Mouse (Mus musculus) forebrain, embryonic 14.5 days (tissue): ENCODE data around the gene Grm1. TPM values are rescaled to one million over a fixed set of nuclear protein-coding genes. Genes with fewer than 3 reads are reported as not detected.

Experiments
- ATAC-seq: fragments of 200-750 bp; cut with Nextera tagmentation; 2 replicates; pipeline ENCODE4 v1.8.0; 2017; ENCODE audit warnings: mild to moderate bottlenecking, moderate library complexity
- DNase-seq: peaks from one replicate; pipeline ENCODE4 v3.0.0-alpha.2; 2015; ENCODE audit warnings: low spot score
- H3K27ac ChIP-seq: fragments of 300-500 bp; sonication (generic); 2 replicates; pipeline ENCODE4 v1.5.1; 2014; ENCODE audit warnings: low read depth, mild to moderate bottlenecking, control low read depth, low read length, moderate library complexity
- H3K27me3 ChIP-seq: fragments of 300-500 bp; sonication (generic); replicated peaks from 2 replicates; pipeline ENCODE4 v1.6.1; 2014; ENCODE audit warnings: low read length, control low read depth, mixed read lengths; ENCODE audit not compliant: control insufficient read depth, insufficient read depth
- H3K36me3 ChIP-seq: fragments of 300-500 bp; sonication (generic); 2 replicates; pipeline ENCODE4 v1.6.1; 2014; ENCODE audit warnings: low read length, control low read depth; ENCODE audit not compliant: control insufficient read depth, insufficient read depth
- H3K4me1 ChIP-seq: fragments of 300-500 bp; sonication (generic); 2 replicates; pipeline ENCODE4 v1.6.1; 2014; ENCODE audit warnings: antibody characterized with exemption, low read length, control low read depth; ENCODE audit not compliant: control insufficient read depth, insufficient read depth
- H3K4me2 ChIP-seq: fragments of 300-500 bp; sonication (generic); 2 replicates; pipeline ENCODE4 v1.6.1; 2014; ENCODE audit warnings: mild to moderate bottlenecking, control low read depth, low read length
- H3K4me3 ChIP-seq: fragments of 300-500 bp; sonication (generic); 2 replicates; pipeline ENCODE4 v1.5.1; 2014; ENCODE audit warnings: low read depth, low read length, control low read depth
- H3K9ac ChIP-seq: fragments of 300-500 bp; sonication (generic); 2 replicates; pipeline ENCODE4 v1.6.1; 2014; ENCODE audit warnings: mild to moderate bottlenecking, low read length, control low read depth, moderate library complexity
- H3K9me3 ChIP-seq: fragments of 300-500 bp; sonication (generic); replicated peaks from 2 replicates; pipeline ENCODE4 v1.6.1; 2016; ENCODE audit warnings: low read length, control low read depth, mixed read lengths; ENCODE audit not compliant: control insufficient read depth
- WGBS: fragments of 180-500 bp; shearing (Covaris S2); extraction: QIAGEN DNeasy Blood & Tissue Kit; methylation state at CpG from one replicate; pipeline ENCODE4 v1.1.7; 2014; 5-methylcytosine and 5-hydroxymethylcytosine counted together
- polyA plus RNA-seq: library from polyadenylated mRNA; unstranded; fragments of >200 nt; fragmentation: Nextera tagmentation; extraction: Ambion mirVana; gene quantifications from 2 replicates; pipeline ENCODE4 v1.2.1, GENCODE M21; 2014

Grm1 gene
- polyA plus RNA-seq, 1 experiment from 2014 or later: 2.0 TPM

- ATAC-seq (no peak), DNase-seq (no peak)
- Histone ChIP-seq H3K4me2 (no peak overlapping the region), H3K4me3 (no peak overlapping the region), H3K4me1 (no peaks in the 10 kb centered on the region), H3K36me3 (no peaks in the 10 kb centered on the region), H3K27ac (no peak overlapping the region), H3K27me3 (no peaks in the 10 kb centered on the region), H3K9me3 (no peaks in the 10 kb centered on the region), H3K9ac (no peak overlapping the region)
- WGBS: 82% methylated on average over 3 of the region's 3 CpGs
These were observed 297.0 kb downstream of the Grm1 start for GRCm38 (mm10) chr10:10785122-10785521.

- H3K4me1 ChIP-seq: no peaks in the 10 kb centered on the region
- no peak overlapping the region for H3K4me2 ChIP-seq
- ATAC-seq: no peak
- DNase-seq: no peak
- H3K36me3 ChIP-seq: no peaks in the 10 kb centered on the region
- no peak overlapping the region for H3K27ac ChIP-seq
- no peak overlapping the region for H3K4me3 ChIP-seq
- no peaks in the 10 kb centered on the region for H3K27me3 ChIP-seq
- no peaks in the 10 kb centered on the region for H3K9me3 ChIP-seq
- no peak overlapping the region for H3K9ac ChIP-seq
- WGBS: 81% methylated on average over 1 of the region's 1 CpGs
These were observed 307.3 kb downstream of the Grm1 start for GRCm38 (mm10) chr10:10774827-10775226.

- Histone ChIP-seq H3K4me3 (no peak overlapping the region), H3K4me1 (no peaks in the 10 kb centered on the region), H3K27me3 (no peaks in the 10 kb centered on the region), H3K9ac (no peak overlapping the region), H3K36me3 (no peaks in the 10 kb centered on the region), H3K4me2 (no peak overlapping the region), H3K9me3 (no peaks in the 10 kb centered on the region), H3K27ac (no peak overlapping the region)
- 13% methylated on average over 4 of the region's 4 CpGs for WGBS
- DNase-seq: peak; percentile 58
- peak; percentile 42; the same call in 1 of the 2 replicates for ATAC-seq
These were observed 319.1 kb downstream of the Grm1 start for GRCm38 (mm10) chr10:10763015-10763414.

- Histone ChIP-seq H3K4me1 (no peaks in the 10 kb centered on the region), H3K9me3 (no peaks in the 10 kb centered on the region), H3K4me2 (no peak overlapping the region), H3K27ac (no peak overlapping the region), H3K36me3 (no peaks in the 10 kb centered on the region), H3K9ac (no peak overlapping the region), H3K4me3 (no peak overlapping the region), H3K27me3 (no peaks in the 10 kb centered on the region)
- DNase-seq: peak; percentile 32
- no peak for ATAC-seq
- 63% methylated on average over 1 of the region's 1 CpGs for WGBS
These were observed 320.9 kb downstream of the Grm1 start for GRCm38 (mm10) chr10:10761274-10761673.

- Histone ChIP-seq H3K9me3 (no peaks in the 10 kb centered on the region), H3K4me2 (no peak overlapping the region), H3K4me3 (no peak overlapping the region), H3K27ac (no peak overlapping the region), H3K27me3 (no peaks in the 10 kb centered on the region), H3K4me1 (no peaks in the 10 kb centered on the region), H3K9ac (no peak overlapping the region), H3K36me3 (no peaks in the 10 kb centered on the region)
- WGBS: 85% methylated on average over 2 of the region's 2 CpGs
- DNase-seq (no peak), ATAC-seq (no peak)
These were observed 321.4 kb downstream of the Grm1 start for GRCm38 (mm10) chr10:10760801-10761200.

- ATAC-seq: no peak
These were observed 331.1 kb downstream of the Grm1 start for GRCm38 (mm10) chr10:10751033-10751432.

GRCm38 (mm10) chr10:10744097-10744496 lies 338.1 kb downstream of the Grm1 start:
- ATAC-seq: no peak
- no peaks in the 10 kb centered on the region for H3K27me3 ChIP-seq
- 62% methylated on average over 1 of the region's 1 CpGs for WGBS

More at GRCm38 (mm10) chr10:10751033-10751432, 331.1 kb downstream of the Grm1 start:
- no peak for DNase-seq
- Histone ChIP-seq H3K9ac (no peak overlapping the region), H3K36me3 (no peaks in the 10 kb centered on the region), H3K27ac (no peak overlapping the region), H3K4me3 (no peak overlapping the region), H3K4me1 (no peaks in the 10 kb centered on the region; the same call in 1 of the 2 replicates), H3K27me3 (no peaks in the 10 kb centered on the region), H3K4me2 (no peak overlapping the region), H3K9me3 (no peaks in the 10 kb centered on the region)
- 88% methylated on average over 1 of the region's 1 CpGs for WGBS

GRCm38 (mm10) chr10:10742172-10742571 lies 340.0 kb downstream of the Grm1 start:
- H3K27ac ChIP-seq: no peak overlapping the region
- no peak overlapping the region for H3K9ac ChIP-seq
- WGBS: 88% methylated on average over 2 of the region's 2 CpGs
- no peak overlapping the region for H3K4me3 ChIP-seq
- ATAC-seq (no peak), DNase-seq (no peak)
- no peaks in the 10 kb centered on the region for H3K9me3 ChIP-seq
- H3K4me1 ChIP-seq: no peaks in the 10 kb centered on the region
- no peaks in the 10 kb centered on the region for H3K36me3 ChIP-seq
- no peak overlapping the region for H3K4me2 ChIP-seq
- no peaks in the 10 kb centered on the region for H3K27me3 ChIP-seq

More at GRCm38 (mm10) chr10:10744097-10744496, 338.1 kb downstream of the Grm1 start:
- no peak for DNase-seq
- no peak overlapping the region for H3K27ac ChIP-seq
- no peaks in the 10 kb centered on the region for H3K4me1 ChIP-seq
- no peaks in the 10 kb centered on the region for H3K36me3 ChIP-seq
- no peaks in the 10 kb centered on the region for H3K9me3 ChIP-seq
- H3K9ac ChIP-seq: no peak overlapping the region
- no peak overlapping the region for H3K4me3 ChIP-seq
- H3K4me2 ChIP-seq: no peak overlapping the region

GRCm38 (mm10) chr10:10741314-10741713 lies 340.8 kb downstream of the Grm1 start:
- H3K4me2 ChIP-seq: no peak overlapping the region
- 96% methylated on average over 5 of the region's 5 CpGs for WGBS

More at GRCm38 (mm10) chr10:10741314-10741713, 340.8 kb downstream of the Grm1 start:
- Histone ChIP-seq H3K27ac (no peak overlapping the region), H3K9ac (no peak overlapping the region), H3K4me1 (no peaks in the 10 kb centered on the region), H3K9me3 (no peaks in the 10 kb centered on the region), H3K36me3 (no peaks in the 10 kb centered on the region), H3K4me3 (no peak overlapping the region), H3K27me3 (no peaks in the 10 kb centered on the region)
- no peak for ATAC-seq
- DNase-seq: no peak
